Mouse (Mus musculus) olfactory bulb, adult 2 months (tissue): ENCODE data around the gene Cdt1. TPM values are rescaled to one million over a fixed set of nuclear protein-coding genes. Genes with fewer than 3 reads are reported as not detected.

Experiments used
- H3K27ac ChIP-seq: fragments of 200-500 bp; 2 replicates; pipeline ENCODE4 v1.5.1; 2012; ENCODE audit warnings: low read depth, low read length; ENCODE audit not compliant: insufficient read depth
- H3K4me1 ChIP-seq: fragments of 200-500 bp; 2 replicates; pipeline ENCODE4 v1.6.1; 2012; ENCODE audit warnings: low read length; ENCODE audit not compliant: control insufficient read depth, insufficient read depth
- H3K4me3 ChIP-seq: fragments of 200-500 bp; 2 replicates; pipeline ENCODE4 v1.5.1; 2012; ENCODE audit warnings: mild to moderate bottlenecking, low read depth, low read length, moderate library complexity; ENCODE audit not compliant: insufficient read depth
- CTCF ChIP-seq: fragments of 200-500 bp; IDR thresholded peaks from 2 replicates; pipeline ENCODE4 v1.5.1; 2012; ENCODE audit warnings: low read depth, mild to moderate bottlenecking, low read length, moderate library complexity; ENCODE audit not compliant: insufficient read depth
- POLR2A ChIP-seq: fragments of 200-500 bp; IDR thresholded peaks from 2 replicates; pipeline ENCODE4 v1.6.1; 2012; ENCODE audit warnings: mild to moderate bottlenecking, low read depth, low read length, moderate library complexity; ENCODE audit not compliant: insufficient read depth
- whole genome bisulfite sequencing: fragments of 180-500 bp; shearing (Covaris S2); methylation state at CpG from one replicate; pipeline ENCODE4 v1.1.7; 2018; 5-methylcytosine and 5-hydroxymethylcytosine counted together
- polyA plus RNA-seq: library from polyadenylated mRNA; stranded (reverse); fragments of >200 nt; gene quantifications from 2 replicates; pipeline ENCODE4 v1.2.4, GENCODE M21; 2012; ENCODE audit warnings: low replicate concordance; ENCODE audit not compliant: missing spikeins, insufficient read depth, insufficient read length

Gene Cdt1
- polyA plus RNA-seq, 1 experiment: not detected

- WGBS: 61% methylated on average over 7 of the region's 7 CpGs
- TF ChIP-seq POLR2A (no peak), CTCF (no peak)
- peaks cover 22% of the 10 kb centered on the region for H3K4me1 ChIP-seq
- H3K27ac ChIP-seq: no peak overlapping the region
- no peak overlapping the region for H3K4me3 ChIP-seq
Measured at GRCm38 (mm10) chr8:122579196-122579595, 11.4 kb downstream of the Cdt1 start.

GRCm38 (mm10) chr8:122580926-122581325 is 13.1 kb downstream of the Cdt1 start:
- H3K4me3 ChIP-seq: no peak overlapping the region
- WGBS: 84% methylated on average over 15 of the region's 15 CpGs
- no peak for TF ChIP-seq CTCF
- no peak for TF ChIP-seq POLR2A
- no peak overlapping the region for H3K27ac ChIP-seq
- peaks cover 8% of the 10 kb centered on the region for H3K4me1 ChIP-seq

GRCm38 (mm10) chr8:122584981-122585380 is 17.2 kb downstream of the Cdt1 start:
- Histone ChIP-seq H3K4me1 (no peaks in the 10 kb centered on the region), H3K4me3 (no peak overlapping the region), H3K27ac (no peak overlapping the region)
- WGBS: 87% methylated on average over 9 of the region's 9 CpGs
- no peak for TF ChIP-seq CTCF
- TF ChIP-seq POLR2A: no peak

GRCm38 (mm10) chr8:122585411-122585891 is 17.6 kb downstream of the Cdt1 start:
- Histone ChIP-seq H3K4me1 (no peaks in the 10 kb centered on the region), H3K4me3 (no peak overlapping the region), H3K27ac (no peak overlapping the region)
- 79% methylated on average over 14 of the region's 14 CpGs for WGBS
- TF ChIP-seq POLR2A (no peak), CTCF (no peak)

GRCm38 (mm10) chr8:122586171-122586570 is 18.4 kb downstream of the Cdt1 start:
- Histone ChIP-seq H3K4me3 (no peak overlapping the region), H3K27ac (no peak overlapping the region), H3K4me1 (no peaks in the 10 kb centered on the region)
- WGBS: 56% methylated on average over 7 of the region's 7 CpGs
- TF ChIP-seq POLR2A: no peak
- TF ChIP-seq CTCF: no peak

GRCm38 (mm10) chr8:122586749-122587148 is 18.9 kb downstream of the Cdt1 start:
- no peaks in the 10 kb centered on the region for H3K4me1 ChIP-seq
- WGBS: 88% methylated on average over 10 of the region's 10 CpGs
- H3K4me3 ChIP-seq: no peak overlapping the region
- TF ChIP-seq POLR2A: no peak
- TF ChIP-seq CTCF: no peak
- no peak overlapping the region for H3K27ac ChIP-seq

GRCm38 (mm10) chr8:122593240-122593639 is 25.4 kb downstream of the Cdt1 start:
- TF ChIP-seq POLR2A (no peak), CTCF (no peak)
- Histone ChIP-seq H3K27ac (no peak overlapping the region), H3K4me1 (peaks cover 18% of the 10 kb centered on the region), H3K4me3 (no peak overlapping the region)
- 81% methylated on average over 12 of the region's 12 CpGs for WGBS

- H3K4me1 ChIP-seq: peaks cover 18% of the 10 kb centered on the region
- H3K27ac ChIP-seq: peak overlapping the region; percentile 45
- WGBS: 53% methylated on average over 19 of the region's 19 CpGs
- TF ChIP-seq POLR2A (no peak), CTCF (no peak)
- H3K4me3 ChIP-seq: no peak overlapping the region
Measured at GRCm38 (mm10) chr8:122593783-122594507, 26.1 kb downstream of the Cdt1 start.

- no peak overlapping the region for H3K4me3 ChIP-seq
- H3K4me1 ChIP-seq: peaks cover 18% of the 10 kb centered on the region
- WGBS: 68% methylated on average over 4 of the region's 4 CpGs
- no peak overlapping the region for H3K27ac ChIP-seq
- no peak for TF ChIP-seq POLR2A
- TF ChIP-seq CTCF: no peak
Measured at GRCm38 (mm10) chr8:122596031-122596430, 28.2 kb downstream of the Cdt1 start.

- TF ChIP-seq POLR2A: no peak
- no peak for TF ChIP-seq CTCF
- H3K4me1 ChIP-seq: peaks cover 11% of the 10 kb centered on the region
- WGBS: 92% methylated on average over 9 of the region's 9 CpGs
Measured at GRCm38 (mm10) chr8:122600666-122601065, 32.9 kb downstream of the Cdt1 start.

GRCm38 (mm10) chr8:122604640-122605039 is 36.8 kb downstream of the Cdt1 start:
- 75% methylated on average over 1 of the region's 1 CpGs for WGBS
- no peak overlapping the region for H3K27ac ChIP-seq
- TF ChIP-seq POLR2A: no peak
- no peak for TF ChIP-seq CTCF
- H3K4me3 ChIP-seq: no peak overlapping the region
- H3K4me1 ChIP-seq: peaks cover 11% of the 10 kb centered on the region

More at GRCm38 (mm10) chr8:122600666-122601065, 32.9 kb downstream of the Cdt1 start:
- Histone ChIP-seq H3K4me3 (no peak overlapping the region), H3K27ac (no peak overlapping the region)
